Mouse (Mus musculus): ENCODE data around the gene Akt1s1. TPM values are rescaled to one million over a fixed set of nuclear protein-coding genes. Genes with fewer than 3 reads are reported as not detected.

Gene Akt1s1
- polyA plus RNA-seq, 1 experiment from 2014 or later = 38.0 TPM

GRCm38 (mm10) chr7:44860576-44861428 is 12.0 kb downstream of the Akt1s1 start:
- ATAC-seq (ENCODE audit: low FRiP score) = peak; percentile 41; the same call in 1 of the 2 replicates
- 0 out of 2 replicates have a peak overlapping the region, but pooled peaks have one; percentile 47 for H3K27ac ChIP-seq (ENCODE audit: low read depth, low read length)

DNA sequence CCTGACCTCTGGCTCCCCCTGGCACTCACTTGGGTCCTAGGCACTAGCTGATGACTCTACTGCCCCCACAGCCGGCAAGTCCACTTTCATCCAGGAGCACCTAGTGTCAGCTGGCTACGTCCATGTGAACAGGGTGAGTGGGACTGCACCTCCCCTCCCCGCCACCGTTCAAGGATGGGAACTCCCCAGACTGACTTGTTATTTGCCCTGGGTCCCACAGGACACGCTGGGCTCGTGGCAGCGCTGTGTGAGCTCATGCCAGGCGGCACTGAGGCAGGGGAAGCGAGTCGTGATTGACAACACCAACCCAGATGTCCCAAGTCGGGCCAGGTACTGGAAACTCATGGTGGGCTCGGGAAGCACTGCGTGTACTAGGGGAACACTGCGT is 12.6 kb downstream of the Akt1s1 start:
- ATAC-seq (ENCODE audit: low FRiP score) (no peak), DNase-seq (ENCODE audit: low spot score) (no peak)
- 82% methylated on average over 14 of the region's 14 CpGs for WGBS
- Histone ChIP-seq H3K36me3 (ENCODE audit: control insufficient read depth, insufficient read depth, low read length) (peaks cover 17% of the 10 kb centered on the region; the same call in 1 of the 2 replicates), H3K27me3 (ENCODE audit: control insufficient read depth, insufficient read depth, low read length) (no peaks in the 10 kb centered on the region), H3K27ac (ENCODE audit: low read depth, low read length) (peak overlapping the region; percentile 47; the same call in 1 of the 2 replicates), H3K9me3 (ENCODE audit: control insufficient read depth, low read length) (no peaks in the 10 kb centered on the region), H3K9ac (ENCODE audit: low read depth, low read length) (no peak overlapping the region), H3K4me3 (ENCODE audit: low read depth, low read length) (no peak overlapping the region), H3K4me2 (replicated peaks; ENCODE audit: low read depth, low read length) (no peak overlapping the region), H3K4me1 (replicated peaks; ENCODE audit: control insufficient read depth, insufficient read depth, low read length) (peaks cover 6% of the 10 kb centered on the region; the same call in 1 of the 2 replicates)

More at GRCm38 (mm10) chr7:44860576-44861428, 12.0 kb downstream of the Akt1s1 start:
- 64% methylated on average over 22 of the region's 22 CpGs for WGBS
- H3K27me3 ChIP-seq (ENCODE audit: control insufficient read depth, insufficient read depth, low read length) = no peaks in the 10 kb centered on the region
- no peak overlapping the region for H3K9ac ChIP-seq (ENCODE audit: low read depth, low read length)
- H3K4me1 ChIP-seq (replicated peaks; ENCODE audit: control insufficient read depth, insufficient read depth, low read length) = peaks cover 6% of the 10 kb centered on the region; the same call in 1 of the 2 replicates
- no peaks in the 10 kb centered on the region for H3K9me3 ChIP-seq (ENCODE audit: control insufficient read depth, low read length)
- H3K36me3 ChIP-seq (ENCODE audit: control insufficient read depth, insufficient read depth, low read length) = peaks cover 17% of the 10 kb centered on the region; the same call in 1 of the 2 replicates
- no peak overlapping the region for H3K4me3 ChIP-seq (ENCODE audit: low read depth, low read length)
- H3K4me2 ChIP-seq (replicated peaks; ENCODE audit: low read depth, low read length) = no peak overlapping the region
- peak; percentile 85 for DNase-seq (ENCODE audit: low spot score)

DNA sequence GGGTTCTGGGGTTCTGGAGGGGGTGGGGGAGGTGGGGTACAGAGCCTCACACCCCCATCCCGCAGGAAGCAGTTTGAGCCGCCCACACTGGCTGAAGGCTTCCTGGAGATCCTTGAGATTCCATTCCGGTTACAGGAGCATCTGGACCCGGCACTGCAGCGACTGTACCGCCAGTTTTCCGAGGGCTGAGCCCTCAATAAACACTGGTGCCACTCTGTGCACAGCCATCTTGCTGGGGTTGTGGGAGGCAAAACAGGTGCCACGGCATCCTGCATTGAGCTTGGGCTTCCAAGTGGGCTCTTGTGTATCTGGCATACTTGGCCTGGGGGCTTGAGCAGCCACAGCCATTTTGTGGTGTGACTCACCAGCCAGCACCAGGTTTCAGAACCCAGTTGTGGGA is 13.6 kb downstream of the Akt1s1 start:
- peaks cover 9% of the 10 kb centered on the region for H3K4me1 ChIP-seq (replicated peaks; ENCODE audit: control insufficient read depth, insufficient read depth, low read length)

GRCm38 (mm10) chr7:44863210-44863609 is 14.4 kb downstream of the Akt1s1 start:
- no peaks in the 10 kb centered on the region for H3K27me3 ChIP-seq (ENCODE audit: control insufficient read depth, insufficient read depth, low read length)
- no peak overlapping the region for H3K4me2 ChIP-seq (replicated peaks; ENCODE audit: low read depth, low read length)
- WGBS = 94% methylated on average over 14 of the region's 14 CpGs
- H3K4me1 ChIP-seq (replicated peaks; ENCODE audit: control insufficient read depth, insufficient read depth, low read length) = peaks cover 11% of the 10 kb centered on the region
- no peaks in the 10 kb centered on the region for H3K9me3 ChIP-seq (ENCODE audit: control insufficient read depth, low read length)
- H3K9ac ChIP-seq (ENCODE audit: low read depth, low read length) = no peak overlapping the region
- H3K27ac ChIP-seq (ENCODE audit: low read depth, low read length) = no peak overlapping the region
- ATAC-seq (ENCODE audit: low FRiP score) (no peak), DNase-seq (ENCODE audit: low spot score) (no peak)
- peaks cover 17% of the 10 kb centered on the region; the same call in 1 of the 2 replicates for H3K36me3 ChIP-seq (ENCODE audit: control insufficient read depth, insufficient read depth, low read length)
- H3K4me3 ChIP-seq (ENCODE audit: low read depth, low read length) = no peak overlapping the region

More for the DNA sequence above, 13.6 kb downstream of the Akt1s1 start:
- ATAC-seq (ENCODE audit: low FRiP score) (no peak), DNase-seq (ENCODE audit: low spot score) (no peak)
- WGBS = 91% methylated on average over 8 of the region's 8 CpGs
- H3K9ac ChIP-seq (ENCODE audit: low read depth, low read length) = no peak overlapping the region
- no peaks in the 10 kb centered on the region for H3K27me3 ChIP-seq (ENCODE audit: control insufficient read depth, insufficient read depth, low read length)
- no peak overlapping the region for H3K27ac ChIP-seq (ENCODE audit: low read depth, low read length)
- no peak overlapping the region for H3K4me2 ChIP-seq (replicated peaks; ENCODE audit: low read depth, low read length)
- no peaks in the 10 kb centered on the region for H3K9me3 ChIP-seq (ENCODE audit: control insufficient read depth, low read length)
- peaks cover 17% of the 10 kb centered on the region; the same call in 1 of the 2 replicates for H3K36me3 ChIP-seq (ENCODE audit: control insufficient read depth, insufficient read depth, low read length)
- no peak overlapping the region for H3K4me3 ChIP-seq (ENCODE audit: low read depth, low read length)

DNA sequence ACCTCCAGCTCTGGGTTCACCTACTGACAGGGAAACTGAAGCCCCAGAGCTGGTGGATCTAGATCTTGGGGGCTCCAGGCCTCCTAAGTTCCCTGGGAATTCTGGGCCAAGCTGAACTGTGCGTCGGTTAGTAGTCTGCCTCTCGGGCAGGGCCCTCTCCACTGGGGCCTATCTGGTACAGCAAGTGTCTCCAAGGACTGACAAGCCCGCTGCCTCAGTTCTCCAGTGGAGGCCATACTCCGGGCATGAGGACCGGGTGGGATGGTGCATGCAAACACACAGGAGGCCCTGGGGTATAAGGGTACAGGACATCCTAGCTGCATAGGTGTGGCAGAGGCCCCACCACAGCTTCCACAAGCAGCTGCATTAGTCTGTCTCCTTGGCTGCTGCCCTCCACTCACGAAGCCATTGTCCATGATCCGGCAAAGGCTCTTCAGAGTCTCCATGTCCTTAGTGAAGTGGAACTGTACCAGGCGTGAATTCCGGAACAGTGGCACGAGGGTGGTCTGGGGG is 15.2 kb downstream of the Akt1s1 start:
- Histone ChIP-seq H3K36me3 (ENCODE audit: control insufficient read depth, insufficient read depth, low read length) (peaks cover 17% of the 10 kb centered on the region; the same call in 1 of the 2 replicates), H3K4me3 (ENCODE audit: low read depth, low read length) (no peak overlapping the region), H3K27me3 (ENCODE audit: control insufficient read depth, insufficient read depth, low read length) (no peaks in the 10 kb centered on the region), H3K9me3 (ENCODE audit: control insufficient read depth, low read length) (no peaks in the 10 kb centered on the region), H3K4me1 (replicated peaks; ENCODE audit: control insufficient read depth, insufficient read depth, low read length) (peaks cover 12% of the 10 kb centered on the region), H3K4me2 (replicated peaks; ENCODE audit: low read depth, low read length) (no peak overlapping the region), H3K9ac (ENCODE audit: low read depth, low read length) (no peak overlapping the region), H3K27ac (ENCODE audit: low read depth, low read length) (no peak overlapping the region)
- ATAC-seq (ENCODE audit: low FRiP score) (no peak), DNase-seq (ENCODE audit: low spot score) (no peak)
- 88% methylated on average over 11 of the region's 11 CpGs for WGBS

DNA sequence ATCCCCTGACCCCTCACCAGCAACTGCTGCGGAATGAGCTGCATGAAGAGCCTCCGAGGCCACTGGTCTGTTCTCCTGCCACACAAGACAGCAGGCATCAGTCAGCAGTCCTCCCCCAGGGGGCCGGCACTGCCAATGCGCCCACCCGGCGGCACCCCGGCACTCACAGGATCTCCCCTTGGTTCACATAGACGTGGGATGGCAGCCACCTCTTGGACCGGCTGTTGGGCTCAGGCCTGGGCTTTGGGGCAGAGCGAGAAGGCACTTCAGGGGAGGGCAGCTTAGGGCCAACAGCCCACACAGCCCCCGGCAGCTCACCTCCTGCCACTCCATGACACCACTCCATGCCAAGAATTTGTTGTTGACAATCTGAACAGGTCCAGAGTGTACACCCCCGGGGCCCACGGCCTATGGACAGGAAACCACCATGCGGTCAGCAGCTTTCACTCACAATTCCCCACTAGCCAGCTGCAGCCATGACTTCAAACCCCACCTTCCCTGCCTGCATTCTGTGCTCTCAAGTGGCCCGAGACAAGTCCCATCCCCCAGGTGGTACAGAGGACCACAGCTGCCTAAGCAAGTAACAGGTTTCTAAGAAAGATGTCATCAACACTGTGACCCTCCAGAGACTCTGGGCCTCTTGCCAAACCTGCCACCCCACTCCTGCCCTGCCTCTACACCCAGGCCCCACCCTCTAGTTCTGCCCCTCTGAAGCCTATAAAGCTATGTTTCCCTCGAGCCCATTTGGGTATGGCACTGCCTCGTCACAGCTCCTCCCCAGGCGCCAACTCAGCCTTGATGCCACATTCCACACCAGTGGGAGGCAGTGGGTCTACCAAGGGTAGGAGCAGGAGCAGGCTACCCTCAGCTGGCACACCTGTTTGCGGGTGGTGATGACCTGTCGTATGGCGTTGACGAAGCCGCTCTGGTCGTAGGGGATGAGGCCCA is 16.1 kb downstream of the Akt1s1 start:
- DNase-seq (ENCODE audit: low spot score) = no peak
- H3K4me1 ChIP-seq (replicated peaks; ENCODE audit: control insufficient read depth, insufficient read depth, low read length) = peaks cover 12% of the 10 kb centered on the region
- peaks cover 17% of the 10 kb centered on the region; the same call in 1 of the 2 replicates for H3K36me3 ChIP-seq (ENCODE audit: control insufficient read depth, insufficient read depth, low read length)

DNA sequence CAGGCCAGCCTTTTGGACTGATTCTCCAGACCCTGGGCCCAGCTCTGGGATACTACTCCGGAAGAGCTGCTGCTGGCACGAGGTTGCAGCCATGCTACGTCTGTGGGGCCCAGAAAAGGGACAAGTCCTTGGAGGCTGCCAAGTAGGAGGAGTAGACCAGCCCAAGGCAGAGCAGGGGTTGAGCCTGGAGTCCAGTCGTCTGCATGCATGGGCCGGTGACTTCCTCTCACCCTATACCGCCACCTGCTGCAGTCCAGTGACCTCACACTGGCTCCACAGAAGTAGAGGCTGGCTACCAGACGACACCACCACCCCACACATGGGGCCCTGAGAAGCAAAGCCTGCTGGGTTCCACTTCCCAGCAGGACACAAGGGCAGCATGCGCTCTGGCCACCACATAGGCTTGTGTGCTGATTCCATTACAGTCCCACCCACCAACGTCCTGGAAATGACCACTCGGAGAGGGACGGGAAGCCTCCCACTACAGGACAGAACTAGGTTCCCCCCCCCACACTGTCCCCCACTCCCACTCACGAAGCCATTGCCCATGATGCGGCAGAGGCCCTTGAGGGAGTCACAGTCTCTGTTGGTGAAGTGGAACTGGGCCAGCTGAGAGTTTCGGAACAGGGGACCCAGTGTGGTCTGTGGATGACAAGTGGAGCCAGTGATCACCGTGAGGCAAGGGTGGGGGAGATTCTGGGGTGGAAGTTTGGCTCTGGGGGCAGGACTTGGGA is 17.7 kb downstream of the Akt1s1 start:
- H3K36me3 ChIP-seq (ENCODE audit: control insufficient read depth, insufficient read depth, low read length) = peaks cover 17% of the 10 kb centered on the region; the same call in 1 of the 2 replicates

More for the DNA sequence above, 16.1 kb downstream of the Akt1s1 start:
- WGBS = 85% methylated on average over 24 of the region's 24 CpGs
- no peaks in the 10 kb centered on the region for H3K9me3 ChIP-seq (ENCODE audit: control insufficient read depth, low read length)
- no peaks in the 10 kb centered on the region for H3K27me3 ChIP-seq (ENCODE audit: control insufficient read depth, insufficient read depth, low read length)
- H3K4me2 ChIP-seq (replicated peaks; ENCODE audit: low read depth, low read length) = no peak overlapping the region
- no peak overlapping the region for H3K27ac ChIP-seq (ENCODE audit: low read depth, low read length)
- no peak overlapping the region for H3K4me3 ChIP-seq (ENCODE audit: low read depth, low read length)
- no peak overlapping the region for H3K9ac ChIP-seq (ENCODE audit: low read depth, low read length)
- no peak for ATAC-seq (ENCODE audit: low FRiP score)

More for the DNA sequence above, 17.7 kb downstream of the Akt1s1 start:
- H3K4me3 ChIP-seq (ENCODE audit: low read depth, low read length) = no peak overlapping the region
- H3K27ac ChIP-seq (ENCODE audit: low read depth, low read length) = no peak overlapping the region
- H3K4me2 ChIP-seq (replicated peaks; ENCODE audit: low read depth, low read length) = no peak overlapping the region; the same call in 1 of the 2 replicates
- no peak overlapping the region for H3K9ac ChIP-seq (ENCODE audit: low read depth, low read length)
- 70% methylated on average over 15 of the region's 15 CpGs for WGBS
- peaks cover 12% of the 10 kb centered on the region for H3K4me1 ChIP-seq (replicated peaks; ENCODE audit: control insufficient read depth, insufficient read depth, low read length)
- no peak for DNase-seq (ENCODE audit: low spot score)
- no peak for ATAC-seq (ENCODE audit: low FRiP score)
- no peaks in the 10 kb centered on the region for H3K9me3 ChIP-seq (ENCODE audit: control insufficient read depth, low read length)
- no peaks in the 10 kb centered on the region for H3K27me3 ChIP-seq (ENCODE audit: control insufficient read depth, insufficient read depth, low read length)

All from hindbrain, embryonic 11.5 days (tissue).